Mouse (Mus musculus) stomach, embryonic 14.5 days (tissue): ENCODE measurements around the gene Cenpt. TPM values are rescaled to one million over a fixed set of nuclear protein-coding genes. Genes with fewer than 3 reads are reported as not detected.
A peak's percentile ranks its signal among the peaks of the same experiment; 100 is the strongest.

Experiments used
- ATAC-seq: fragments of 200-750 bp; cut with Nextera tagmentation; 2 replicates; pipeline ENCODE4 v1.8.0; 2017; ENCODE audit warnings: low read depth, moderate TSS enrichment; ENCODE audit not compliant: insufficient number of reproducible peaks, insufficient read depth, low FRiP score
- H3K27ac ChIP-seq: fragments of 300-500 bp; sonication (generic); 2 replicates; pipeline ENCODE4 v1.5.1; 2014; ENCODE audit warnings: mild to moderate bottlenecking, low read length, moderate library complexity, mixed read lengths
- H3K27me3 ChIP-seq: fragments of 300-500 bp; sonication (generic); 2 replicates; pipeline ENCODE4 v1.6.1; 2014; ENCODE audit warnings: low read length, control low read depth, mixed read lengths; ENCODE audit not compliant: control insufficient read depth, insufficient read depth
- H3K36me3 ChIP-seq: fragments of 300-500 bp; sonication (generic); 2 replicates; pipeline ENCODE4 v1.6.1; 2014; ENCODE audit warnings: mild to moderate bottlenecking, control low read depth, low read length, moderate library complexity, mixed read lengths; ENCODE audit not compliant: control insufficient read depth, insufficient read depth
- H3K4me1 ChIP-seq: fragments of 300-500 bp; sonication (generic); 2 replicates; pipeline ENCODE4 v1.6.1; 2014; ENCODE audit warnings: low read length, control low read depth, mixed read lengths; ENCODE audit not compliant: control insufficient read depth, insufficient read depth
- H3K4me2 ChIP-seq: fragments of 300-500 bp; sonication (generic); replicated peaks from 2 replicates; pipeline ENCODE4 v1.6.1; 2014; ENCODE audit warnings: low read depth, low read length, control low read depth
- H3K4me3 ChIP-seq: fragments of 300-500 bp; sonication (generic); 2 replicates; pipeline ENCODE4 v1.5.1; 2014; ENCODE audit warnings: low read depth, low read length, control low read depth
- H3K9ac ChIP-seq: fragments of 300-500 bp; sonication (generic); replicated peaks from 2 replicates; pipeline ENCODE4 v1.6.1; 2014; ENCODE audit warnings: low read depth, mild to moderate bottlenecking, control low read depth, low read length, moderate library complexity, mixed read lengths
- H3K9me3 ChIP-seq: fragments of 300-500 bp; sonication (generic); 2 replicates; pipeline ENCODE4 v1.6.1; 2016; ENCODE audit warnings: low read depth, low read length, control low read depth; ENCODE audit not compliant: control insufficient read depth
- WGBS: fragments of 180-500 bp; shearing (Covaris S2); extraction: QIAGEN DNeasy Blood & Tissue Kit; methylation state at CpG from one replicate; pipeline ENCODE4 v1.1.7; 2014; 5-methylcytosine and 5-hydroxymethylcytosine counted together
- polyA plus RNA-seq: library from polyadenylated mRNA; unstranded; fragments of >200 nt; fragmentation: Nextera tagmentation; extraction: Ambion mirVana; gene quantifications from 2 replicates; pipeline ENCODE4 v1.2.1, GENCODE M21; 2014

Cenpt gene
- polyA plus RNA-seq, 1 experiment from 2014 or later: 52.3 TPM

GRCm38 (mm10) chr8:105805964-105806363, 47.1 kb downstream of the Cenpt start:
- no peak for ATAC-seq
- no peaks in the 10 kb centered on the region for H3K4me1 ChIP-seq
- no peak overlapping the region for H3K9ac ChIP-seq
- no peak overlapping the region for H3K4me2 ChIP-seq
- H3K27ac ChIP-seq: no peak overlapping the region
- 74% methylated on average over 1 of the region's 1 CpGs for WGBS
- no peaks in the 10 kb centered on the region for H3K9me3 ChIP-seq
- H3K4me3 ChIP-seq: no peak overlapping the region
- peaks cover 9% of the 10 kb centered on the region; the same call in 1 of the 2 replicates for H3K36me3 ChIP-seq
- no peaks in the 10 kb centered on the region for H3K27me3 ChIP-seq

- no peak overlapping the region for H3K9ac ChIP-seq
- ATAC-seq: no peak
- WGBS: 85% methylated on average over 3 of the region's 3 CpGs
- H3K9me3 ChIP-seq: no peaks in the 10 kb centered on the region
- no peak overlapping the region for H3K4me2 ChIP-seq
- H3K27me3 ChIP-seq: no peaks in the 10 kb centered on the region
- H3K27ac ChIP-seq: no peak overlapping the region
- H3K4me1 ChIP-seq: no peaks in the 10 kb centered on the region
- peaks cover 9% of the 10 kb centered on the region; the same call in 1 of the 2 replicates for H3K36me3 ChIP-seq
- H3K4me3 ChIP-seq: no peak overlapping the region
Measured at GRCm38 (mm10) chr8:105805346-105805745, 47.7 kb downstream of the Cenpt start.

- H3K9ac ChIP-seq: no peak overlapping the region
- no peak overlapping the region for H3K4me2 ChIP-seq
- H3K27me3 ChIP-seq: no peaks in the 10 kb centered on the region
- no peak for ATAC-seq
- H3K27ac ChIP-seq: no peak overlapping the region
- 90% methylated on average over 7 of the region's 7 CpGs for WGBS
- H3K36me3 ChIP-seq: peaks cover 9% of the 10 kb centered on the region; the same call in 1 of the 2 replicates
- H3K4me1 ChIP-seq: no peaks in the 10 kb centered on the region
- H3K4me3 ChIP-seq: no peak overlapping the region
- H3K9me3 ChIP-seq: no peaks in the 10 kb centered on the region
Measured at GRCm38 (mm10) chr8:105804797-105805196, 48.3 kb downstream of the Cenpt start.

GRCm38 (mm10) chr8:105801153-105801904, 51.7 kb downstream of the Cenpt start:
- H3K4me1 ChIP-seq: peaks cover 10% of the 10 kb centered on the region
- 88% methylated on average over 6 of the region's 6 CpGs for WGBS
- no peak overlapping the region for H3K4me3 ChIP-seq
- no peaks in the 10 kb centered on the region for H3K27me3 ChIP-seq
- H3K9me3 ChIP-seq: no peaks in the 10 kb centered on the region
- peak; percentile 59; the same call in 1 of the 2 replicates for ATAC-seq
- no peak overlapping the region for H3K9ac ChIP-seq
- no peak overlapping the region for H3K27ac ChIP-seq
- no peak overlapping the region for H3K4me2 ChIP-seq
- peaks cover 7% of the 10 kb centered on the region; the same call in 1 of the 2 replicates for H3K36me3 ChIP-seq

- peak overlapping the region; percentile 53; the same call in 1 of the 2 replicates for H3K27ac ChIP-seq
Measured at GRCm38 (mm10) chr8:105799091-105799812, 53.8 kb downstream of the Cenpt start.

GRCm38 (mm10) chr8:105798408-105798807, 54.7 kb downstream of the Cenpt start:
- Histone ChIP-seq H3K4me2 (no peak overlapping the region), H3K4me1 (peaks cover 10% of the 10 kb centered on the region), H3K4me3 (no peak overlapping the region), H3K36me3 (no peaks in the 10 kb centered on the region), H3K9me3 (no peaks in the 10 kb centered on the region), H3K27ac (peak overlapping the region; percentile 53; the same call in 1 of the 2 replicates), H3K27me3 (no peaks in the 10 kb centered on the region), H3K9ac (no peak overlapping the region)
- WGBS: 90% methylated on average over 5 of the region's 5 CpGs
- ATAC-seq: no peak

More at GRCm38 (mm10) chr8:105799091-105799812, 53.8 kb downstream of the Cenpt start:
- Histone ChIP-seq H3K9me3 (no peaks in the 10 kb centered on the region), H3K4me1 (peaks cover 10% of the 10 kb centered on the region), H3K4me2 (no peak overlapping the region), H3K36me3 (no peaks in the 10 kb centered on the region), H3K27me3 (no peaks in the 10 kb centered on the region), H3K9ac (no peak overlapping the region), H3K4me3 (no peak overlapping the region)
- WGBS: 39% methylated on average over 8 of the region's 8 CpGs
- peak; percentile 69; the same call in 1 of the 2 replicates for ATAC-seq

- Histone ChIP-seq H3K4me2 (no peak overlapping the region), H3K4me3 (no peak overlapping the region), H3K27ac (no peak overlapping the region), H3K36me3 (no peaks in the 10 kb centered on the region), H3K4me1 (peaks cover 10% of the 10 kb centered on the region), H3K9me3 (no peaks in the 10 kb centered on the region), H3K9ac (no peak overlapping the region), H3K27me3 (no peaks in the 10 kb centered on the region)
- 71% methylated on average over 1 of the region's 1 CpGs for WGBS
- ATAC-seq: no peak
Measured at GRCm38 (mm10) chr8:105795785-105796184, 57.3 kb downstream of the Cenpt start.
